Mouse (Mus musculus) cerebellum, postnatal 10 days (tissue): ENCODE measurements around the gene Tub.

Experiments
- DNase-seq, 2 experiments: peaks; one replicate each; pipeline ENCODE4 v3.0.0; 2021; ENCODE audit warnings: mixed read lengths in 2 of 2

Tub gene

GRCm38 (mm10) chr7:109031331-109031730, 81.2 kb downstream of the Tub start:
- DNase-seq = no peak

DNA sequence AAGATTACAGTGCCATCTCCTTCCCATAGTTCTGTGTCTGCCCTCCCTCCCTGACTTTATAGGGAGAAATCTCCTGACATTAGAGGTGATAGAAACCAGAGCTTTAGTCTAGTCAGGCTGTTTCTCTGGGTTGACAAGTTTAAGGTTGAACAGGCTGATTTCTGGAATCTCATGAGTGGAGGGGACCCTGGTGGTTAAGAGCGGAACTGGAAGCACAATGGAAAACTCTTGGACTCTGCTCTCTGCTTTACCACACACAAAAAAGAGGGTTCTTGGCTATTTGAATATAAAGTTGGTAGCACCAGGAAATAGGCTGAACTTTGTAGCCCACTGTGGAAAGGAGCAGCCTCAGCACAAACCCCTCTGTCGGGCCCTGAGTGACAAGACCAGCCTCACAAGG, 81.9 kb downstream of the Tub start:
- peak in 1 of 2 experiments; percentile 43 for DNase-seq

GRCm38 (mm10) chr7:109038121-109038735, 88.1 kb downstream of the Tub start:
- peak; percentile 69 to 83 for DNase-seq

- DNase-seq = peak; percentile 47 to 56
Observed at GRCm38 (mm10) chr7:109038987-109039386, 88.8 kb downstream of the Tub start.

- DNase-seq = peak; percentile 90 to 94
Observed at GRCm38 (mm10) chr7:109039445-109039844, 89.3 kb downstream of the Tub start.

GRCm38 (mm10) chr7:109045876-109046275, 95.7 kb downstream of the Tub start:
- DNase-seq = no peak

- DNase-seq = peak; percentile 78 to 84
Observed at GRCm38 (mm10) chr7:109050831-109051230, 100.7 kb downstream of the Tub start.

DNA sequence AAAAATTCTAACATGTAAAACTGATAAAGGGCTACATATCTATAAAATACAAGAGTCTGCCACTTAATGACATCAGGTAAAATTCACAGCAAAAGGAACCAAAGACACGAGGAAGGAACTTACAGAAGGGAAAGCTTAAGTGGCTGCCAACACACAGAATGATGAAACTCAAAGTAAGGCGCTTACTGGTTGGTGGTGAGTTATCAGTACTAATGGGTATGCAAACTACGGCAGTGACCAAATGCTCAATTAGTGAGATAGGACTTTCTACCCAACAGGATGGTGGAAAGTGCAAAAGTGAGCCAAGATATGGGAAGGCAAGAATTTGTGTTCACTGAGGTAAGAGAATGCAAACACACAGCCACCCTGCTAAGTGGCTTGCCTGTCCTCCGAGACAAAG, 109.4 kb downstream of the Tub start:
- no peak for DNase-seq

- DNase-seq = peak; percentile 49 to 59
Observed at GRCm38 (mm10) chr7:109069641-109070040, 119.5 kb downstream of the Tub start.

GRCm38 (mm10) chr7:109072326-109072725, 122.2 kb downstream of the Tub start:
- DNase-seq = no peak

- no peak for DNase-seq
Observed at GRCm38 (mm10) chr7:109082269-109083112, 132.4 kb downstream of the Tub start.

GRCm38 (mm10) chr7:109083113-109083812, 133.1 kb downstream of the Tub start, which contains the start of gene Ric3:
Ric3 (minus strand) TSS chr7:109083331.
- DNase-seq = peak; percentile 92 to 94

GRCm38 (mm10) chr7:109083813-109084184, 133.7 kb downstream of the Tub start:
- peak; percentile 53 to 60 for DNase-seq
